Mouse (Mus musculus) embryonic stem cell, embryonic (primary cell): ENCODE results near the gene M1ap.

Experiments used
- CTCF ChIA-PET, 4 experiments: fragments of 300-600 bp in 2 of 4; fragments of 350-600 bp in 2 of 4; sonication (Branson Sonifier 250); formaldehyde crosslinking; loops; one replicate each; lab custom pipeline; 2022; ENCODE audit warnings: inconsistent platforms in 2 of 4; lab: Charles Lee
- POLR2A ChIA-PET, 4 experiments: fragments of 300-600 bp in 2 of 4; fragments of 350-600 bp in 2 of 4; sonication (Branson Sonifier 250); formaldehyde crosslinking; loops; one replicate each; lab custom pipeline; 2022; ENCODE audit warnings: antibody characterized with exemption in 4 of 4, inconsistent platforms in 1 of 4; lab: Charles Lee

The M1ap gene

GRCm38 (mm10) chr6:83058725-83059124 lies 112.0 kb downstream of the M1ap start:
- CTCF ChIA-PET = interaction anchor here in 1 of 4 experiments (1.3 kb wide), 1 partner anchor 43 kb away, joined by 10 read pairs; the partner anchor contains the start of genes Ccdc142 and Gm42688
- POLR2A ChIA-PET = interaction anchor here in 3 of 4 experiments (1.0 to 2.8 kb wide), 25 partner anchors 8 to 284 kb away, joined by 3 to 16 read pairs (median 4); partner anchors contain the start of genes Pcgf1 (in 3 of the 3), Loxl3 (in 2 of the 3), Wbp1 (in 2 of the 3) and 1700003E16Rik (in 1 of the 3)

GRCm38 (mm10) chr6:83065995-83066394 lies 119.3 kb downstream of the M1ap start:
- CTCF ChIA-PET = interaction anchor here in 3 of 4 experiments (0.6 to 2.4 kb wide), 5 partner anchors 9 to 35 kb away, joined by 3 to 9 read pairs (median 4); partner anchors contain the start of genes Aup1 (in 1 of the 3), Ccdc142 (in 1 of the 3), Gm42688 (in 1 of the 3) and Htra2 (in 1 of the 3)
- POLR2A ChIA-PET = interaction anchor here in 3 of 4 experiments (0.8 to 4.4 kb wide), 10 partner anchors 8 to 69 kb away, joined by 3 to 18 read pairs (median 6); partner anchors contain the start of genes Aup1 (in 3 of the 3), Htra2 (in 3 of the 3), Dok1 (in 1 of the 3) and Dqx1 (in 1 of the 3)

GRCm38 (mm10) chr6:83066441-83066840 lies 119.7 kb downstream of the M1ap start:
- POLR2A ChIA-PET = interaction anchor here in 3 of 4 experiments (0.6 to 4.4 kb wide), 11 partner anchors 8 to 51 kb away, joined by 3 to 18 read pairs (median 5); partner anchors contain the start of genes Aup1 (in 3 of the 3), Htra2 (in 3 of the 3), Dok1 (in 1 of the 3) and Dqx1 (in 1 of the 3)
- CTCF ChIA-PET = interaction anchor here in 3 of 4 experiments (0.5 to 1.8 kb wide), 5 partner anchors 12 to 93 kb away, joined by 3 to 8 read pairs (median 4); partner anchors contain the start of genes Ccdc142 (in 1 of the 3), Gm42688 (in 1 of the 3) and Pcgf1 (in 1 of the 3)

GRCm38 (mm10) chr6:83068221-83068620 lies 121.5 kb downstream of the M1ap start:
- POLR2A ChIA-PET = interaction anchor here in 3 of 4 experiments (0.7 to 1.7 kb wide), 7 partner anchors 9 to 22 kb away, joined by 3 to 6 read pairs (median 4); partner anchors contain the start of genes Pcgf1 (in 2 of the 3), Aup1 (in 1 of the 3) and Dqx1 (in 1 of the 3)
- CTCF ChIA-PET = interaction anchor here in 1 of 4 experiments (0.7 kb wide), 1 partner anchor 69 kb away, joined by 3 read pairs; no protein-coding TSS in a partner anchor

- POLR2A ChIA-PET = interaction anchor here in 3 of 4 experiments (0.9 to 2.5 kb wide), 11 partner anchors 9 to 249 kb away, joined by 3 to 14 read pairs (median 4); partner anchors contain the start of genes Pcgf1 (in 3 of the 3), Dqx1 (in 2 of the 3), Lbx2 (in 1 of the 3) and Wbp1 (in 1 of the 3)
Measured at GRCm38 (mm10) chr6:83068706-83069487, 122.2 kb downstream of the M1ap start.

GRCm38 (mm10) chr6:83069488-83070246 lies 123.0 kb downstream of the M1ap start:
- POLR2A ChIA-PET = interaction anchor here in 3 of 4 experiments (0.6 to 2.5 kb wide), 13 partner anchors 8 to 248 kb away, joined by 3 to 14 read pairs (median 4); partner anchors contain the start of genes Pcgf1 (in 3 of the 3), Dqx1 (in 2 of the 3), Lbx2 (in 1 of the 3) and Wbp1 (in 1 of the 3)

More at GRCm38 (mm10) chr6:83068706-83069487, 122.2 kb downstream of the M1ap start:
- CTCF ChIA-PET = interaction anchor here in 1 of 4 experiments (1.6 kb wide), 1 partner anchor 72 kb away, joined by 3 read pairs; no protein-coding TSS in a partner anchor

GRCm38 (mm10) chr6:83070247-83070310 lies 123.4 kb downstream of the M1ap start, which contains the start of gene Tlx2:
Tlx2 (minus strand) TSS chr6:83070293.
- ChIA-PET CTCF (interaction anchor here in 1 of 4 experiments (1.6 kb wide), 1 partner anchor 74 kb away, joined by 3 read pairs; no protein-coding TSS in a partner anchor), POLR2A (interaction anchor here in 3 of 4 experiments (0.6 to 2.5 kb wide), 5 partner anchors 12 to 223 kb away, joined by 3 to 14 read pairs (median 3); partner anchors contain the start of genes Dqx1 (in 1 of the 3) and Wbp1 (in 1 of the 3))

More at GRCm38 (mm10) chr6:83069488-83070246, 123.0 kb downstream of the M1ap start:
- CTCF ChIA-PET = interaction anchor here in 1 of 4 experiments (1.6 kb wide), 1 partner anchor 73 kb away, joined by 3 read pairs; no protein-coding TSS in a partner anchor

GRCm38 (mm10) chr6:83070311-83071219 lies 123.9 kb downstream of the M1ap start:
- ChIA-PET CTCF (interaction anchor here in 3 of 4 experiments (0.5 to 1.6 kb wide), 4 partner anchors 17 to 92 kb away, joined by 3 to 13 read pairs (median 4); no protein-coding TSS in a partner anchor), POLR2A (interaction anchor here in 3 of 4 experiments (0.6 to 2.5 kb wide), 9 partner anchors 10 to 224 kb away, joined by 3 to 14 read pairs (median 3); partner anchors contain the start of genes Dqx1 (in 2 of the 3), Aup1 (in 1 of the 3) and Wbp1 (in 1 of the 3))

- ChIA-PET POLR2A (interaction anchor here in 2 of 4 experiments (0.9 to 2.5 kb wide), 7 partner anchors 11 to 70 kb away, joined by 3 to 14 read pairs (median 4); partner anchors contain the start of genes Dqx1 (in 2 of the 2), Aup1 (in 1 of the 2) and Wbp1 (in 1 of the 2)), CTCF (interaction anchor here in 3 of 4 experiments (0.5 to 1.0 kb wide), 3 partner anchors 16 to 91 kb away, joined by 3 to 13 read pairs (median 4); no protein-coding TSS in a partner anchor)
Measured at GRCm38 (mm10) chr6:83071220-83071619, 124.5 kb downstream of the M1ap start.

GRCm38 (mm10) chr6:83074979-83075378 lies 128.3 kb downstream of the M1ap start:
- CTCF ChIA-PET = interaction anchor here (0.6 to 2.0 kb wide), 13 partner anchors 9 to 1269 kb away, joined by 3 to 13 read pairs (median 5); partner anchors contain the start of genes Ccdc142 (in 1 of the 4), Dqx1 (in 1 of the 4), Gm42688 (in 1 of the 4) and Loxl3 (in 1 of the 4)

GRCm38 (mm10) chr6:83077630-83078323 lies 131.1 kb downstream of the M1ap start, which contains the start of gene Pcgf1:
Pcgf1 (plus strand) TSS chr6:83077869.
- ChIA-PET CTCF (interaction anchor here in 3 of 4 experiments (0.5 to 2.2 kb wide), 19 partner anchors 10 to 717 kb away, joined by 3 to 9 read pairs (median 4); partner anchors contain the start of genes Aup1 (in 1 of the 3), Ccdc142 (in 1 of the 3), Dqx1 (in 1 of the 3) and Gm42688 (in 1 of the 3)), POLR2A (interaction anchor here in 3 of 4 experiments (0.6 to 2.7 kb wide), 54 partner anchors 9 to 373 kb away, joined by 3 to 18 read pairs (median 4); partner anchors contain the start of genes Dqx1 (in 3 of the 3), Wbp1 (in 3 of the 3), Aup1 (in 2 of the 3) and Ccdc142 (in 2 of the 3))

More at GRCm38 (mm10) chr6:83074979-83075378, 128.3 kb downstream of the M1ap start:
- POLR2A ChIA-PET = interaction anchor here (0.6 to 3.4 kb wide), 11 partner anchors 10 to 328 kb away, joined by 3 to 17 read pairs (median 3); partner anchors contain the start of genes Dqx1 (in 3 of the 4), Aup1 (in 1 of the 4), Htra2 (in 1 of the 4) and Lbx2 (in 1 of the 4)

GRCm38 (mm10) chr6:83078324-83078858 lies 131.7 kb downstream of the M1ap start:
- CTCF ChIA-PET = interaction anchor here in 3 of 4 experiments (0.6 to 2.2 kb wide), 18 partner anchors 9 to 698 kb away, joined by 3 to 9 read pairs (median 4); partner anchors contain the start of genes Aup1 (in 1 of the 3), Ccdc142 (in 1 of the 3), Dqx1 (in 1 of the 3) and Gm42688 (in 1 of the 3)
- POLR2A ChIA-PET = interaction anchor here in 3 of 4 experiments (0.6 to 2.7 kb wide), 54 partner anchors 8 to 373 kb away, joined by 3 to 18 read pairs (median 4); partner anchors contain the start of genes Dqx1 (in 3 of the 3), Wbp1 (in 3 of the 3), Aup1 (in 2 of the 3) and Ccdc142 (in 2 of the 3)
